Mouse (Mus musculus): ENCODE results near the gene Gbp2b. TPM values are rescaled to one million over a fixed set of nuclear protein-coding genes. Genes with fewer than 3 reads are reported as not detected.

Gene Gbp2b
- polyA plus RNA-seq, 1 experiment from 2014 or later = not detected

GRCm38 (mm10) chr3:142578342-142578741 is 16.3 kb upstream of the Gbp2b start:
- Histone ChIP-seq H3K4me1 (no peaks in the 10 kb centered on the region), H3K27ac (no peak overlapping the region), H3K9me3 (no peaks in the 10 kb centered on the region), H3K4me3 (no peak overlapping the region), H3K9ac (no peak overlapping the region), H3K27me3 (no peaks in the 10 kb centered on the region), H3K4me2 (no peak overlapping the region), H3K36me3 (no peaks in the 10 kb centered on the region)
- WGBS = 80% methylated on average over 4 of the region's 4 CpGs
- no peak for ATAC-seq (ENCODE audit: borderline replicate concordance, extremely low read depth, low FRiP score, low TSS enrichment)

- Histone ChIP-seq H3K9me3 (no peaks in the 10 kb centered on the region), H3K9ac (no peak overlapping the region), H3K4me3 (no peak overlapping the region), H3K4me2 (no peak overlapping the region), H3K36me3 (no peaks in the 10 kb centered on the region), H3K27ac (no peak overlapping the region), H3K4me1 (no peaks in the 10 kb centered on the region), H3K27me3 (no peaks in the 10 kb centered on the region)
- 85% methylated on average over 4 of the region's 4 CpGs for WGBS
- ATAC-seq (ENCODE audit: borderline replicate concordance, extremely low read depth, low FRiP score, low TSS enrichment) = no peak
Observed at GRCm38 (mm10) chr3:142583067-142583466, 11.6 kb upstream of the Gbp2b start.

- no peaks in the 10 kb centered on the region for H3K36me3 ChIP-seq
- ATAC-seq (ENCODE audit: borderline replicate concordance, extremely low read depth, low FRiP score, low TSS enrichment) = no peak
- H3K9me3 ChIP-seq = no peaks in the 10 kb centered on the region
- no peak overlapping the region for H3K9ac ChIP-seq
- H3K27me3 ChIP-seq = no peaks in the 10 kb centered on the region
- H3K4me2 ChIP-seq = no peak overlapping the region
- H3K4me3 ChIP-seq = no peak overlapping the region
- H3K27ac ChIP-seq = no peak overlapping the region
- no peaks in the 10 kb centered on the region for H3K4me1 ChIP-seq
Observed at GRCm38 (mm10) chr3:142587386-142587785, 7.3 kb upstream of the Gbp2b start.

GRCm38 (mm10) chr3:142588888-142589287 is 5.8 kb upstream of the Gbp2b start:
- H3K4me1 ChIP-seq = no peaks in the 10 kb centered on the region
- no peak overlapping the region for H3K27ac ChIP-seq
- no peak for ATAC-seq (ENCODE audit: borderline replicate concordance, extremely low read depth, low FRiP score, low TSS enrichment)
- 55% methylated on average over 2 of the region's 2 CpGs for WGBS
- no peaks in the 10 kb centered on the region for H3K9me3 ChIP-seq
- H3K9ac ChIP-seq = no peak overlapping the region
- H3K36me3 ChIP-seq = no peaks in the 10 kb centered on the region
- no peak overlapping the region for H3K4me2 ChIP-seq
- no peaks in the 10 kb centered on the region for H3K27me3 ChIP-seq
- H3K4me3 ChIP-seq = no peak overlapping the region

- Histone ChIP-seq H3K4me1 (no peaks in the 10 kb centered on the region), H3K27ac (no peak overlapping the region), H3K9me3 (no peaks in the 10 kb centered on the region), H3K9ac (no peak overlapping the region), H3K4me2 (no peak overlapping the region), H3K27me3 (no peaks in the 10 kb centered on the region), H3K4me3 (no peak overlapping the region), H3K36me3 (no peaks in the 10 kb centered on the region)
- WGBS = 77% methylated on average over 4 of the region's 4 CpGs
- no peak for ATAC-seq (ENCODE audit: borderline replicate concordance, extremely low read depth, low FRiP score, low TSS enrichment)
Observed at GRCm38 (mm10) chr3:142590431-142591067, 4.1 kb upstream of the Gbp2b start.

GRCm38 (mm10) chr3:142597923-142598322 is 3.3 kb downstream of the Gbp2b start:
- H3K4me2 ChIP-seq = no peak overlapping the region
- no peak overlapping the region for H3K9ac ChIP-seq
- no peaks in the 10 kb centered on the region for H3K9me3 ChIP-seq
- H3K4me3 ChIP-seq = no peak overlapping the region
- no peaks in the 10 kb centered on the region for H3K4me1 ChIP-seq
- H3K27ac ChIP-seq = no peak overlapping the region
- H3K36me3 ChIP-seq = no peaks in the 10 kb centered on the region
- ATAC-seq (ENCODE audit: borderline replicate concordance, extremely low read depth, low FRiP score, low TSS enrichment) = no peak
- 59% methylated on average over 3 of the region's 3 CpGs for WGBS
- H3K27me3 ChIP-seq = no peaks in the 10 kb centered on the region

GRCm38 (mm10) chr3:142601675-142602074 is 7.0 kb downstream of the Gbp2b start:
- no peaks in the 10 kb centered on the region for H3K36me3 ChIP-seq
- H3K9ac ChIP-seq = no peak overlapping the region
- no peak overlapping the region for H3K4me2 ChIP-seq
- H3K4me3 ChIP-seq = no peak overlapping the region
- no peak for ATAC-seq (ENCODE audit: borderline replicate concordance, extremely low read depth, low FRiP score, low TSS enrichment)
- H3K27me3 ChIP-seq = no peaks in the 10 kb centered on the region
- H3K9me3 ChIP-seq = no peaks in the 10 kb centered on the region
- no peak overlapping the region for H3K27ac ChIP-seq
- H3K4me1 ChIP-seq = no peaks in the 10 kb centered on the region

GRCm38 (mm10) chr3:142618658-142619057 is 24.0 kb downstream of the Gbp2b start:
- no peak overlapping the region for H3K27ac ChIP-seq
- no peak overlapping the region for H3K4me3 ChIP-seq
- no peaks in the 10 kb centered on the region for H3K36me3 ChIP-seq
- no peaks in the 10 kb centered on the region; the same call in 1 of the 2 replicates for H3K27me3 ChIP-seq
- H3K4me1 ChIP-seq = 0 out of 2 replicates have a peak, but pooled peaks cover 8% of the 10 kb centered on the region
- no peak overlapping the region for H3K4me2 ChIP-seq
- no peaks in the 10 kb centered on the region for H3K9me3 ChIP-seq
- no peak overlapping the region for H3K9ac ChIP-seq
- 84% methylated on average over 3 of the region's 3 CpGs for WGBS
- no peak for ATAC-seq (ENCODE audit: borderline replicate concordance, extremely low read depth, low FRiP score, low TSS enrichment)

- Histone ChIP-seq H3K4me3 (no peak overlapping the region), H3K9me3 (no peaks in the 10 kb centered on the region), H3K36me3 (no peaks in the 10 kb centered on the region), H3K9ac (no peak overlapping the region), H3K4me1 (0 out of 2 replicates have a peak, but pooled peaks cover 8% of the 10 kb centered on the region), H3K27ac (no peak overlapping the region), H3K4me2 (no peak overlapping the region), H3K27me3 (no peaks in the 10 kb centered on the region; the same call in 1 of the 2 replicates)
- ATAC-seq (ENCODE audit: borderline replicate concordance, extremely low read depth, low FRiP score, low TSS enrichment) = no peak
- WGBS = 30% methylated on average over 1 of the region's 1 CpGs
Observed at GRCm38 (mm10) chr3:142619606-142620005, 25.0 kb downstream of the Gbp2b start.

- no peaks in the 10 kb centered on the region for H3K36me3 ChIP-seq
- no peaks in the 10 kb centered on the region; the same call in 1 of the 2 replicates for H3K27me3 ChIP-seq
- 20% methylated on average over 4 of the region's 4 CpGs for WGBS
- peak within 1 kb of the TSS; percentile 58 for H3K4me2 ChIP-seq
- H3K4me1 ChIP-seq = 0 out of 2 replicates have a peak, but pooled peaks cover 8% of the 10 kb centered on the region
- H3K9me3 ChIP-seq = no peaks in the 10 kb centered on the region
- H3K4me3 ChIP-seq = peak within 1 kb of the TSS; percentile 33
- H3K9ac ChIP-seq = no peak within 1 kb of the TSS; the same call in 1 of the 2 replicates
- H3K27ac ChIP-seq = peak within 1 kb of the TSS; percentile 58
- ATAC-seq (ENCODE audit: borderline replicate concordance, extremely low read depth, low FRiP score, low TSS enrichment) = peak; percentile 76; the same call in 1 of the 2 replicates
Observed at GRCm38 (mm10) chr3:142620111-142620955, 25.7 kb downstream of the Gbp2b start, which contains the start of gene Gbp2. Gbp2 (plus strand) TSS chr3:142620602.

GRCm38 (mm10) chr3:142620956-142621562 is 26.4 kb downstream of the Gbp2b start:
- H3K27ac ChIP-seq = peak overlapping the region; percentile 58
- H3K4me3 ChIP-seq = peak overlapping the region; percentile 33
- H3K9ac ChIP-seq = no peak overlapping the region
- no peaks in the 10 kb centered on the region; the same call in 1 of the 2 replicates for H3K27me3 ChIP-seq
- no peak for ATAC-seq (ENCODE audit: borderline replicate concordance, extremely low read depth, low FRiP score, low TSS enrichment)
- H3K9me3 ChIP-seq = no peaks in the 10 kb centered on the region
- 51% methylated on average over 3 of the region's 3 CpGs for WGBS
- H3K36me3 ChIP-seq = no peaks in the 10 kb centered on the region
- H3K4me1 ChIP-seq = 0 out of 2 replicates have a peak, but pooled peaks cover 8% of the 10 kb centered on the region
- peak overlapping the region; percentile 58 for H3K4me2 ChIP-seq

- no peaks in the 10 kb centered on the region for H3K4me1 ChIP-seq
- no peak overlapping the region for H3K9ac ChIP-seq
- no peak overlapping the region for H3K4me3 ChIP-seq
- H3K27me3 ChIP-seq = no peaks in the 10 kb centered on the region
- H3K9me3 ChIP-seq = no peaks in the 10 kb centered on the region
- no peak overlapping the region for H3K27ac ChIP-seq
- no peak overlapping the region for H3K4me2 ChIP-seq
- no peak for ATAC-seq (ENCODE audit: borderline replicate concordance, extremely low read depth, low FRiP score, low TSS enrichment)
- 45% methylated on average over 8 of the region's 8 CpGs for WGBS
- H3K36me3 ChIP-seq = no peaks in the 10 kb centered on the region
Observed at GRCm38 (mm10) chr3:142630385-142630784, 35.7 kb downstream of the Gbp2b start.

Measured in lung, embryonic 15.5 days (tissue).